Mouse (Mus musculus) heart, adult 2 months (tissue): ENCODE measurements at regions not wholly inside any gene's neighbourhood (a gene's known extent, or its start where the extent isn't known, plus 50 kb on each side); places are given as distances from the start of the nearest gene placed in this dataset.

Experiments
- CTCF ChIP-seq: fragments of 200-600 bp; IDR thresholded peaks from 2 replicates; pipeline ENCODE4 v1.8.1; 2022; ENCODE audit warnings: antibody characterized with exemption, mild to moderate bottlenecking, moderate library complexity
- EP300 ChIP-seq: fragments of 200-500 bp; IDR thresholded peaks from 2 replicates; pipeline ENCODE4 v1.6.1; 2011; ENCODE audit warnings: low read depth, low read length, control low read depth; ENCODE audit not compliant: insufficient read depth
- POLR2A ChIP-seq: fragments of 200-500 bp; IDR thresholded peaks from 2 replicates; pipeline ENCODE4 v1.6.1; 2011; ENCODE audit warnings: mild to moderate bottlenecking, low read depth, low read length, control low read depth; ENCODE audit not compliant: insufficient read depth

DNA sequence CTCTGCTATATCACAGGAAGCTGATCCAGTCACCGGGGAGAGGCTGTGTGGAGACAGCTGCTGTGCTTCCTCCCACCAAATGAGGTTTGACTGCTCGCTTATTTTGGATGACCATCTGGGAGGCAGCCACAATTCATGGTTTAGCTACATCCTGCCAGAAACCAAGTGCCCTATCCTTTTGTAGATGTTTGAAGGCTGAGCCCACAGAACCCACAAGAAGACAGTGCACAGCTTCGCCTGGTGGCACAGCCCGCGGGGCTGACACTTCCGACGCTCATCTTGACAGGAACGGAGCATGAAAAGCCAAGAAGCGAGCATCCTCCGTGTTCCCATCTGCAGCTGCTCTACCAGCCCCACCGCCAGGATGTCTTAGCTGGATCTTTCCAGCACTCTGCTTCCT lies 204.1 kb upstream of the Cdh4 start:
- TF ChIP-seq CTCF: no peak
- no peak for TF ChIP-seq POLR2A
- no peak for TF ChIP-seq EP300
